Mouse (Mus musculus) thymus, adult 18-20 months (tissue): ENCODE data around the gene Htr2a.

Experiments
- DNase-seq, 2 experiments: peaks; one replicate each; pipeline ENCODE4 v3.0.0; 2022; ENCODE audit warnings: mixed read lengths in 2 of 2

The Htr2a gene

GRCm38 (mm10) chr14:74699241-74699640 is 58.6 kb downstream of the Htr2a start:
- no peak for DNase-seq

- no peak for DNase-seq
Measured at GRCm38 (mm10) chr14:74703930-74704329, 63.3 kb downstream of the Htr2a start.

GRCm38 (mm10) chr14:74709054-74709453 is 68.4 kb downstream of the Htr2a start:
- no peak for DNase-seq

- no peak for DNase-seq
Measured at GRCm38 (mm10) chr14:74723541-74723940, 82.9 kb downstream of the Htr2a start.

- no peak for DNase-seq
Measured at GRCm38 (mm10) chr14:74731221-74732078, 90.8 kb downstream of the Htr2a start.

GRCm38 (mm10) chr14:74732079-74732783 is 91.6 kb downstream of the Htr2a start, which contains the start of gene Esd:
Gene Esd (plus strand): TSS chr14:74732297.
- peak; percentile 91 to 93 for DNase-seq

- DNase-seq = no peak
Measured at GRCm38 (mm10) chr14:74733397-74733796, 92.8 kb downstream of the Htr2a start.

GRCm38 (mm10) chr14:74735471-74735870 is 94.8 kb downstream of the Htr2a start:
- no peak for DNase-seq

GRCm38 (mm10) chr14:74736850-74737249 is 96.2 kb downstream of the Htr2a start:
- no peak for DNase-seq
